Mouse (Mus musculus) right cerebral cortex, adult 2 months (tissue): ENCODE measurements around the gene Ablim2.

Experiments used
- DNase-seq, 2 experiments: peaks; one replicate each; pipeline ENCODE4 v3.0.0; 2021 to 2022; ENCODE audit warnings: low spot score in 2 of 2

Ablim2 gene

DNA sequence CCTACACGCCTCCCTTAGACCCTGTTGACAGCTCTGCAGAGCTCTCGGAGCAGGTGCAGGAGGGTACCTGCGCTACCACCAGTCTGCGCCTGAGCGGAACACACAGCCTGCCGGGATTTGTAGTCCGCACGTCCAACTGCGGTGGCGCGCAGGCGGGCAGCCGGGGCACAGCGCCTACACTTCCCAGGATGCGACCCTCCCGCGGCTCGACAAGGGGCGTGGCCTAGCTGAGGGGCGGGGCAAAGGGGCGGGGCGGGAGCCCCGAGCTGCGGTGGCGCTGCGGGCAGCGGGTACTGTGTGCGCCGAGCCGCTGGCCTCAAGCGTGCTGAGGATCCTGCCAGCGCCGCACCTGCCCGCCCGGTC lies at the start of gene Ablim2:
Gene Ablim2, plus strand, starts transcription at position 242 of the 363 bp plus-strand sequence.
- peak; percentile 96 to 97 for DNase-seq

DNA sequence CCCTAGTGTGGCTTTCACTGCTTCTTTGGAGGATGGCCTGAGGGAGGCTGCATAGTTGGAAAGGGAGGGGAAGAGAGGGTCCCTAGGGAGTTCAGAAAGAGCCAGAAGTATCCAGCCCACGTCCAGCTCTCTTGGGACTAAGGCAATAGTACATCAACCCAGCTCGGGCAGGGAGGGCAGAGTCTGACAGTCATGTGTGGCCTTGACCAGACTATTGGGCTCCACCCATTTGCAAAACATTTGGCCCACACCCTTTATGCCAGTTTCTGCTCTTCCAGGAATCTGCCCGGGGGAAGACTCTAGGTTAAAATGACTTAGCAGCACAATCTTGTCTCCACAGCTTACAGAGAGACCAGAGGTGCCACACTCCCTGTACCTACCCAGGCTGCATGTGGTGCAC lies 47.2 kb upstream of the Ablim2 start:
- no peak for DNase-seq

DNA sequence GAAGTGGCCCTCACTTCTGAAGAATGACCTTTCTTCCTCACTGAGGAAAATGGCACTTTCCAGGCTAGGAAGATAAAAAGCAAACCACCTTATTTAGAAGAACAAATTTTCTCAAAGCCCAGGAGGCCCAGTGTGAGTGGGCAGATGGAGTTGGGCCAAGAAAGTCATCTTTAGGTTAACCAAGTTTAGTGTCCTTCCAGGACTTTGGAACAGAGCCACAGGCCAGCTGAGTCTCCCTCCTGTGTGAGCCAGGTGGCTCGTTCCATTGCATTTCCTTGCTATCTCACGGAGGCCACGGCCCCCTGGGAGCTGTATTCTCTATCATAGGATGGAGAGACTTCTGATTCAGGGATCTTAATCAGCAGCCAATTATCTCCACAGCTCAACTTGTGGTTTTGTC lies 46.7 kb upstream of the Ablim2 start:
- no peak for DNase-seq

DNA sequence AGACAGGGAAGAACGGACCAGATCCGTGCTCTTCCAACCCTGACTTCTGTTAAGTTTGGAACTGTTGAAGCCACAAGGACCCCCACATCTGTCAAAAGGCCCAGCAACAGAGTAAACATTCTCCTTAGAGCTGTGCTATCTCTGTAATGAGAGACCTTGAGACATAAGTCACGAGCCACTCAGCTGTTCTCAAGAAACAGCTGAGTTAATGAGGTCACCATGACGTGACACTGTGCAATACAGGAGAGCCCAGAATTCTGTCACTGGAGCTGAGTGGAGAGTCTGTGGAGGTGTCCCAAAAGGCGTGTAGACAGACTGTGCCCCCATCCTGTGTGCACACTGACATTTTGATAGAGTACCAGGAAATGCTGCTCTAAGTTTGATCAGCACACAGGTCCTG lies 45.2 kb upstream of the Ablim2 start:
- no peak for DNase-seq

DNA sequence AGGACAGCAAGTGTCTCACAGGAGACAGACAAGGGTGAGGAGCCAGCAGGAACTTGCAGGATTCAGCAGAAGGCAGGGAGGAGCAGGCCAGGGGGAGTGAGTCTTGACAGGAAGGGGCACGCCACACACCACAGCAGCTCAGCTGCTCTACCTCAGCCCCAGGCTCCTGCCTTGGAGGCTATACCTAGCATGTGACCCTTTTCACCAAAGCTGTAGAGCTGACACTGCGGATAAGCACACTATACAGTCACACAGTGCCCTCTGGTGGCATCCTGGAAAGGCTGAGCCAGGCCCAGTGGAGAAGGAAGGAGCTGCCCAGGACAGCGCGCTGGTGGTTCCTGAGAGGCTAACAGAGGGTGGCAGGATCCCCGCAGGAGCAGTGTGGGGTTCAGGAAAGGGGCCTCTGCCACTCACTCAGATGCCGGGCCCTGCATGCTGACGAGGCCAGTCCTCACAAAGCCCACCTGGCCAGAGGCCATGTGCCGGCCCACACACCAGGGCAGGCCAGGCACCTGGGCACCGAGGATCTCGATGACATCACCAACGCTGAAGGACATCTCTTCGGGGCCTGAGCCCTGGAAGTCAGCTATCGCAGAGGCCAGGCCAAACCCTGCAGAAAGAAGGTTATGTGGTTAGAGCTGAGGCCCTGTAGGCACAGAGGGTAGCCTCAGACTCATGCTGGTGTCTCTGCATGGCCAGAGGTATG lies 43.9 kb upstream of the Ablim2 start:
- DNase-seq, result peak; percentile 64 to 74

DNA sequence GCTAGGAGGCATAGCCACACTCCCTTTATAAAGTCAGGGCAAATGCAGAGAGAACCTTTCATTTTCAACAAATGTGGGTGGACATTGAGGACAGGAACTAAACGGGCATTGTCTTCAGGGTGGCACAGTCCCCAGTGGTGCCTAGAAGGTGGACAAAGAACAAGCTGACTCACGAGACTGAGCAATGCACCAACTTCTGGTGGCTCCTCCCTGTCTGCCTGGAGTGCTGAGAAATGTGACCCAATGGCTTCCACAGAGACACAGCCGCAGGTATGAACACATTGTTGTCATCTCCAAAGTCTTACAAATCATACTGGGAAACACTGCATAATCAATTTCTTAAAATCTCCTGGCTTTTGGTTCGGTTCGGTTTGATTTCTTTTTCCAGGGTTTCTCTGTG lies 40.2 kb upstream of the Ablim2 start:
- DNase-seq, result no peak

DNA sequence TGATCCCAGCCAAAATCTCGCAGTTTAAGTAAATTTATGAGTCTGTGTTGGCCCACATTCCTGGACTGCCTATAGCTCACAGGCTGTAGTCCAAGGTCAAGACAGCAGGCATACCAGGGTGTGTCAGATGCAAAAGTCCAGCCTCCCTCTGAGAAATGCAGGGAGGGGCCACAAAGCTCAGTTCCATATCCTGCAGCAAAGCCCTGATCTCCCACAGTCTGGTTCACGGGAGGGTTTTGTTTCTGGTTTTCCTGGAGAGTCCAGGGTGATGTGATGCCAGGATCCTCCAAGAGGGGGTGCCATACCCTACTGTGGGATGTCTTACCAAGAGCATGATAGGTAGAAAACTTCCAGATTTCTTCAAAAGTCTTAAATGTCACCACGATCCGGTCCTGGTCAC lies 39.7 kb upstream of the Ablim2 start:
- peak; percentile 69 to 77 for DNase-seq

DNA sequence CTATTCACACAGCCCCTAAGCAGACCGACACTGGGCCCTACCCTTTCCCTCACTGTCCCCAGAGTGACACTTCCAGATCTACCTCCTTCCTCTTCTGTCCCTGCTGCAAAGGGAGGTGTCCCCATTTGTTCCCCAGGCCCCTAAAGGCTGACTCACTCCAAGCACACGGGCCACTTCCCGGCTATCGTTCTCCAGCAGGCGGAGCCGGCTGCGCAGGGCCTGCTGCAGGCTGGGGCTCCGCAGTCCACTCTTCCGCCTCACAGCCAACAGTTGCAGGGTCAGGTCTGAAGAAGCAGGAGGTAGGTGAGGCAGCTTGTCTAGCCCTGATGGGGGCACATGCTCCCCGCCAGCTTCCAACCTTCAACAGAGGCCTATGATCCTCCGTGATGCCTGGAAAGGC lies 38.9 kb upstream of the Ablim2 start:
- DNase-seq, result no peak

DNA sequence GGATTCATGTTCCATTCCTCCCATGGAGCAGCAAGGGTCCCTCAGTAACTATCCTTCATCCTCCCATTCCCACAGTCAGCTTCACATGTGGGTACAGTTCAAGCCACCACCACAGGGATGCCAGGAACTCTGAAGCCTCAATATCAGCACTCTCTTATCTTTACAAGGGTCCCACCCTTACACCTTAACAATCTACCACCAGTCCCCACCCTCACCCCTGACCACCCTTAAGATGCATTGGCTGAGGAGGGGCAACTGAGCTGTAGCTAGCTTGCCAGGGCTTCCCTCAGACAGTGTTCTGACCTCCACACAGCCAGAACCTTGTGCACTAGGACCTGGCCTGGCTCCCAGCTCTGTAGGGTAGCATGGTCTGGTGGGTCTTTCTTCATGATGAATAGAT lies 38.3 kb upstream of the Ablim2 start:
- no peak for DNase-seq

DNA sequence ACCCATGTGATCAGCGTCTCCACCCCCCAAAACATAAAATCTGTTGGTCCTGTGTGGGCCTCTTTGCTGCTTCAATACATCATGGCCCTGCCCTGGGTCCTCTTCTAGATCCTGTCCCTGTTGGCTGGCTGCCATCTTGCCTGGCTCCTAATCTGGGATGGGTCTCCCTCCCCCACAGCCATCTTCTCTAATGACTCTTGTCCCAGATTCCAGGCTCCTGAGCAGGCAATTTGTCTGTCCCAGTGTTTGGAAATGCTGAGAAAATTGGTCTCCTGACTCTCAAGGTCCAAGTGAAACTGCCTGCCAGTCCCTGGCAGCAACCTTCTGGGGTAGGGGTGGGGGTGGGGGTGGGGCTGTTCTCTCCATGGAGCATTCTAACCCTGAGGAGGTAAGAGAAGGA lies 37.8 kb upstream of the Ablim2 start:
- no peak for DNase-seq

DNA sequence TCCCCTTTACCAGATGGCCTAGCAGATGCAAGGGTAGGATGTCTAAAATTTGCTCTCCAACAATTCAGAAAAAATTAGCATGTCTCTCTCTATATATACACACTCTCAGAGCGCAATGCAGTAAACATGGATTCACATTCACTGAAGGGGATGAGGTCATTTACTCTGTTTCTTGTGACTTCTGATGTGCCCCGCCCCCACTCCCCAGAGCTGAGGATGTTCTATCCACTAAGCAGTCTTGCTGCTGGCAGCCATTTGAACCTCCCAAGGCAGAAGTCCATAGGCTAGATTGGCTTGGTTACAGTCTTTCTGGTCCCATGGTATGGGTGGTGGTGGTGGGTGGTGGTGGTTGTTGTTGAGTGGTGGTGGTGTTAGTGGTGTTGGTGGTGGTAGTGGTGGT lies 35.7 kb upstream of the Ablim2 start:
- DNase-seq, result no peak

DNA sequence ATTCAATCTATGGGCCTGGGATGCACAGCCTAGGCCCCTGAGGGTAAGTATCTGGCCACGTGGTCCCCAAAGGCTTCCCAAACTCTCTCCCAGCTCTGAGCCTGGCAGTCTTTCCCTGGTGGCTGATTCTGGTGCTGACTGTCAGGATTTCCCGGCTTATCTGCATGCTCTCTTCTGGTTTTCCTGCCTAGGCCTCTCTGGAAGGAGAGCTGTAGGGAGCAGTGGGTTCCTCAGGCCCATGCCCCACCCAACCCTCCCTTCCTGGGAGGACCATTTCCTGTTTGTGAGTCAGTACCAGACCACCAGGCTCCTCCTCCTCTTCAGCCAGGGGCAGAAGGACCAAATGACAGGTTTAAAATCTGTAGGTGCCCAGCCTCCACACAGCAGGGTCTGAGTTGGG lies 35.0 kb upstream of the Ablim2 start:
- DNase-seq, result no peak

DNA sequence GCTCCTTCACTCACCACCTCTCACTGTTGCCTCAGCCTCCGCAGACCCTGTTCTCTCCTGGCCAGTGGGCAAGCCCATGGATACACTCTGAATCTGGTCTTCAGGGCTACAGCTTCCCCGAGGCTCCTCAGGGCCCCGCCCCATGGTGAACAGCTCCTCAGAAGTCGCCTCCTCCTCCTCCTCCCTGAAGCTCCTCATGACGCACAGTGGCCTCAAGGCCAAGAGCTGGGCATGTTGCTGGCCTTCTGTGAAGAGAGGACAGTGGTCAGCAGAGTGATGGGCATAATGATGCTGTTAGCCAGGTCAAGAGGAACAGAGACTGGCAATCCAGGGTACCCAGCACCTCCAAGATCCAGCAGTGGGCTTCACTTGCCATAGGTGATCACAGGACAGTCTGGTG lies 33.8 kb upstream of the Ablim2 start:
- DNase-seq, result no peak

DNA sequence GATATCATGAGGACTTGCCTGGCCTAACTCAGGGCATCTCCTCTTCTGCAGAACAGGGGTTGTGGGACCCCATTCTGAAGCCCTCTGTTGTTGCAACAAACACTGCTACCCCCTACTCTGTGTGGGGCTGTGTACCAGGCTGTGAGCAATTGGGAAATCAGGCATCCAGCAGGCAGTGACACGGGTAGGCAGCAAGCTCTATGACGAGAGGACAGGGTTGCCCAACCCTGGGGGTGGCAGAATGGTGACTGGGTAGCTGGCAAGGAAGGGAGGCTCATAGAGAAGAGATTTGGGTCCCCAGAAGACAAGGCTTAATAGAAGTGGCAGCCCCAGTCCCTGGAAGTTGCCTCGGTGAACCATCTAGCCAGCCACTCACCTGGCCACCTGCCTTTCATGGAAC lies 31.8 kb upstream of the Ablim2 start:
- no peak for DNase-seq

DNA sequence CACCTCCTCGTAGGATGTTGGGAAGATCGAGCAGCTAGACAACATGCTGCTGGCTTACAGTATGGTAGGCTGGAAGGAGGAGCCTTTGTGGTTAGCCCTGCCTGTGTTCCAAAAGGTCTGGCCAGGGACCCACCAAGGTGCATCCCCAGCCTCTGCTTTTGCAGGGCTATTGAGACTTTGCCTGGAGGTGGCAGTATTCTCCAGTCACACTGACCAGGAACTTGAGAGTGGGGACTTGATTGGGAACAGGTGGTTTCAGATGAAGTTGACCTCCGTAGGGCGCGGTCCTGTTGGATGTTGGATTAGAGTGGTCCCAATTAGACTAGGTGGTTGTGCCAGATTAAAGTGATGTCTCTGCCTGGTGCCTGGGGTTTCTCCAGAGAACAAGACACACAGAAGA lies 30.2 kb upstream of the Ablim2 start:
- no peak for DNase-seq

DNA sequence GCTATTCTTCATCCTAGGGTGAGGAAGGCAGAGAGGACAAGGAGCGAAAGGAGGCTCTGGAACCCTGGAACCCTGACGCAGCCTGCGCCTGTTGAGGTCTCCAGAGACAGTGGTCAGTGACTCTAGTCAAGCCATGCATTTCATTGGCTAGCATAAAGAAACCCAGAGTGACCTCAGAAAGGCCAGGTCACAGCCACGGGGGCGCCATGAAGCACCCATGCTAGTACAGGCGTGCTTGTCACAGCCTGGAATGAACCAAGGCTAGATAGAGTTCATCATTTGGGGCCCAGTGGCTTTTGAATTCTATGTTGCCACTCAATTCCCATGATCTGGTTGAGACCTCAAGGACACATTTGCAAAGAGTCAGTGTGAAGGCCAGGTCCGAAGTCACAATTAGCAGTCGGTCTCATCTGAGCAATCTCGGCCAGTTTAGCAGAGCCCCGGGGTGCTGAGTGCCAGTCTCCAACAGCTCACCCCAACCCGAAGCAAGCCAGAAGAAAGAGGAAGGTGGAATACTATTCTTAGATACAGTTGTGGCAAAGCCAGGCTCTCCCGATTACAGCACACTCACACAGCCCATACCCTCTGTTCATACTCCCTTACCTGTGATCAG lies 29.2 kb upstream of the Ablim2 start:
- no peak for DNase-seq

DNA sequence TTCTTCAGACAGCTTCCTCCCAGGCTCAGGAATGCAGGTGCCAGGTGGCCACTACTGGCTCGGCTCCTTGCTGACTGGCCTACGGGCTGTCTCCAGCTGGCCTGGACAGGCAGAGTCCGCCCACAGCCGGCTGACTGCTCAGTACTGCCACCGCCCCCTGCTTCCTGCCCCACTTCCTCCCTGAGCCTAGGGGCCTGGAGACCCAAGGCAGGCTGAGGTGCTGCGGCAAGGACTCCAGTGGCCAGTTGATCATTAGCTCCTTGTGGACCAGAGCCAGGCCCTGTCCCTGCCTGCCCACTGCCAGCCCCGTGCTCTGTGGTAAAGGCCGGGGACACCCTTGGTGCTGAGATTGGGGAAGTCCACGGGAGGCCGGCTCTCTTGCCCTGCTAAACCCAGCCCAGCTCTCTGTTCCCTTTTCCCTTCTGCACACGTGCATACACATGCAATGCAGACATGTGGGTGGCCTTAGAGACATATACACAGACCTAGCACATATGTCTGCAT lies 28.7 kb upstream of the Ablim2 start:
- peak; percentile 51 to 63 for DNase-seq

DNA sequence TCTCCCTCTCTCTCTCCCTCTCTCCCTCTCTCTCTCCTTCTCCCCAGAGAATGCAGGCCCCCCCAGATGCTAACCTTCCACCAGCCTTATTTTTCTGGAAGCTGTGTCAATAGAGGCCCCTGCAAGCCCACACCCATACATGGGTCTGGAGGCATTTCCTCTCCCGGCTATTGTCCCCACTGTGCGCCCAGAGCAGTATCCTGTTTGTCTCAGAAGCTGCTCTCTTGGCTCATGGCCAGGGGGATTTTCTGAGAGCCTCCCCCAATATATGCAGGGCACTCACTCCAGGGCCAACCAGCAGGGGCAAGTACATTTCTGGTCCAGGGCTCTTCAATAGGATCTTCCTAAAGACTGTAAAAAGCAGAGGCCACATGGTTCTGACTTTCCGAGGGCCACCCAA lies 27.8 kb upstream of the Ablim2 start:
- no peak for DNase-seq

DNA sequence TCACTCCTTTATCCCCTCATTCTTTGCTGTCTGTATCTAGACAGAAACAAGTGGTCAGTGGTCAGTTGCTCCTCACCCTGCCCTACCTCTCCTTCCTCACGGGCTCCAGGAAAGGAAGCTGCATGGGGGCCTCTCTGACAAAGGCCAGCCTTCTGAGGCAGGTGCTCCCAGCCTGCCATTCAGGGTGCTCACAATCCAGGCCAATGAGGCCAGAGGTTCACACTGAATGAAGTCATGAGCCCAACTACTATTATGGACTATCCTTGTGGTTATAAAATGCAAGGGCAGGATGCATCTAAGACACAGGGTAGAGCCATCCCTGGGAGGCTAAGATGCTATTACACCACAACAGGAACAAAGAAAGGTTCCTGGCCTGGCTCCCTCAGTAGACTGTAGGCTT lies 27.1 kb upstream of the Ablim2 start:
- no peak for DNase-seq

DNA sequence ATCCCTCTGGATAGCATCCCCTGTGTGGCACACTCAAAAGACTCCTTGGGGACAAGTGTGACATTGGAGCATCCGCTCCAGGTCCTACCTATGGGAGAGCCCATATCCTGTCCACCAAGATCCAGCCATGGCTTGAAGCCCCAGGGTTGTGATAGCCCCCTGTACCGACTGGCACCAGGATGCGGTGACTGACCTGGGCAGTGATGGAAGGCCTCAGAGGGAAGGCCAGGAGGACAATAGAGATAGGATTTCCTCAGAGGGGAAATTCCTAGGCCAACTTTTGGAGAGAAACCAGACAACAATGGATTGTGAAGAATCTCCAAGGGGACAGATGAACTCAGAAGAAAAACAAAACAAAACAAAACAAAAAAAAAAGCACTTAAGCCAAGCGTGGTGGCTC lies 26.7 kb upstream of the Ablim2 start:
- no peak for DNase-seq

DNA sequence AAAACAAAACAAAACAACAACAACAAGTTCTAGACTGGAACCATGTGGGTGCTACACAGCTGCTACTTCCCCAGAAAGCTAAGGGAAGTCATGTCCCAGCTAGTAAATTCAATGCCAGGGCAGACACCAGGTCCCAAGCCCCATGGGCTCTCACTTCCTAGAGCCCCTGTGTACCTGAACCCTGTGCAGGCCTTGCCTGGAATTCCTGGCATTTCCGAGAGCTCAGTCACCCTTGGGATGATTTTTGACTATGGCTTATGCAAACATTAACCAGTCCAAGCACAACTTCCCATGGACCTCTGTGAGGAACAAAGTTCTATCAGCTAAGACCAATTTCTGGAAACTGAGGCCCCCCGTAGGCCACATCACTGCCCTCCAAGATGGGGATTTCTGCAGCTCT lies 24.2 kb upstream of the Ablim2 start:
- DNase-seq, result no peak

DNA sequence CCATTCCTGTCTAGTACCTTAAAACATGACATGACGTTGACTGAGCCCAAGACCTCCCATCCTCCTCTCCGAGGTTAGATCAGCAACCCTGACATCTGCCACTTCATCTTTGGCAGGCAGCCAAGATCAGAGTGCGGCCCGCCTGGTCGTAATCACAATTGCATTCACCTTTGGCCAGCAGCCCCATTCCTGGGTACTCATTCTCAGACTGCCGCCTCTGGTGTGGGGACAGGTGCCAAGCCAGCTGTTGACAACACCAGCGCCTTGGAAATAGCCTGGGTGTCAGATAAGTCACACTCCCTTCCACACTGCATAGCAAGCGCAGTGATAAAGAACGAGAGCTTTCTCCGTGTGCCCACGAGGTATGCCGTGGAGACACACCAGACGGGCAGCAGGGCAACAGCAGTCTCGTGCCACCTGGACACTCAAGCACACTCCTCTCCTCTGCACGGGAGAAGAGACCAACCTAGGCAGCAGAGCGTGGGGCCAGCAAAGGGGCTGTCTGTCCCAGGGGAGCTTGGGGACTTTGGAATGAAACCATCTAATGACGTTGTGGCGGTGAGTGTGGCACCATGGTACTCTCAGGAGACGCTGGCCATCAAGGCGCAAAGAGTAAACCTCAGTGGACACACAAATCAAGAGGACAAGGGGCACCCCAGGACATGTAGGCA lies 20.3 kb upstream of the Ablim2 start:
- no peak for DNase-seq

DNA sequence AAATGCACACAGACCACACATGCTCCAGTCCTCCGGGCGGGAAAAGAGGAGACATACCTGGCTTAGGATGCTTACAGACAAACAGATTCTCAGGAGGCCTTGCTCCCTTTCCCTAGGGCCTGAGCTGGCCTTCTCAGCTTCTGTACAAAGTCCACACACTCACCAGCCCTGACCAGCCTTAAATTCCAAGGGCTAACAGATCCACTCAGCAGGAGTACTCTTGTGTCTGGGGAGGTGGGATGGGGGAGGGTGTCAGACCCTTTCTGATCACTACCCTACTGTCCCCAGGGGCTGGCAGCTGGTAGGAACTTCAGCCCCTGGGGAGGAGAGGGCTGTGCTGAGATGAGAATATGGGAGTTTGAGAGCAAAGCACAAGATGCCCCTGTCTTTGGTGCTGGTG lies 18.7 kb upstream of the Ablim2 start:
- DNase-seq, result no peak
